Mouse (Mus musculus): Measurements from ENCODE around the gene Rps6kb1. TPM values are rescaled to one million over a fixed set of nuclear protein-coding genes. Genes with fewer than 3 reads are reported as not detected.

The Rps6kb1 gene
- 10 to 100 TPM; 36.8 to 43.3 TPM for total RNA-seq (2021)
- long read RNA-seq, experiment 1, full-length matches to known transcripts: 31 of 56 reads
- long read RNA-seq, experiment 1, partial matches to known transcripts: 3 of 56 reads
- long read RNA-seq, experiment 1, other reads (novel, unspliced or antisense): 22 of 56 reads
- long read RNA-seq, experiment 2, full-length matches to known transcripts: 41 of 64 reads
- long read RNA-seq, experiment 2, partial matches to known transcripts: 2 of 64 reads
- long read RNA-seq, experiment 2, other reads (novel, unspliced or antisense): 21 of 64 reads

DNA sequence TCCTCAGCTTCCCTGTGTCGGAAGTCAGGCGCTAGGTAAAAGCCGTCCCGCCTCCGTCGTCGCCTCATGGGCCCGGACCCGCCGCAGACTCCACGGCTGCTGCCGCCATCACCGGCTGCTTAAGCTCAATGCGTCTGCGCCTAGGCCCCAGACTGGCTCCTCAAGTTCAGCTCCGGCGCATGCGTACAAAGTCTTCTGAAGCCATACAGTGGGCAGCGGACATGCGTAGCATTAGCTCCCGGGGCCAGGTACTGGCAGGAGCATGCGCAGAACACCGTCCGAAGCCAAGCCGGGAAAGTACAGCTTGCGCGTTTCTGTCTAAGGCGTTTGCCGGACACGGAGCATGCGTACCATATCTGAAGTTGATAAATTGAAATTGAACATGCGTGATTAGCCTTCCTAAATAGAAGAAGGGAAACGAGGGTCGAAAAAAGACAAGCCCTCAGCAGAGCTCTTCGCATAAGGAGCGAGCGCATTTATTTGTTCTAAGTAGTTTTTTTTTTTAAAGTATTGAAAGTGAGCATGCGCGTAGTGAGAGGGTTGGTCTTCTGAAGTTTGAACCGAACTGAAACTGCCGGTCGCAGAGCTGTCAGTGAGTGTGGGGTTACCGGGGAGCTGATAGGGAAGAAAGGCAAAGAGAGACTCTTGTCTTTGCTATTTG lies at the start of gene Rps6kb1, which contains the start of gene Tubd1:
Rps6kb1 (minus strand) TSS at position 167 of the 661 bp plus-strand sequence.
Tubd1 (plus strand) TSS at position 353 of the 661 bp plus-strand sequence.
- peak; percentile 99 for DNase-seq

DNA sequence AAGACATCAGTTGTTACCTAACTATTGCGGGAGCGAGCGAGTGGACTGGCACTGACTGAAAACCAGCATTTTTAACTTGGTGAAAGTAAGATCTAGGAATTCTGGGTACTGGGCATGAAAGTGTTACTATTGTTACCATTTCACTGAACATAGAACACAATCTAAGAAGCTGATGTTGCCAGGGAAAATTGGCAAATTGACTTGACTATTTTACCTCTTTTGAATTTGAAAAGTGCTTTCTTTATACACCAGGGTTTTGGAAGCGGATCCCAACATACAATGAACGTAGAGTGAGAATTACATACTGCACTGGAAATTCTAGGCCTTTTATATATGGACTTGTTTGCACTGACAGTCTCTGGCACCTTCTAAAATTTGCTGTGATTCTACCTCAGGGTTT lies 48.8 kb upstream of the Rps6kb1 start:
- no peak for DNase-seq

DNA sequence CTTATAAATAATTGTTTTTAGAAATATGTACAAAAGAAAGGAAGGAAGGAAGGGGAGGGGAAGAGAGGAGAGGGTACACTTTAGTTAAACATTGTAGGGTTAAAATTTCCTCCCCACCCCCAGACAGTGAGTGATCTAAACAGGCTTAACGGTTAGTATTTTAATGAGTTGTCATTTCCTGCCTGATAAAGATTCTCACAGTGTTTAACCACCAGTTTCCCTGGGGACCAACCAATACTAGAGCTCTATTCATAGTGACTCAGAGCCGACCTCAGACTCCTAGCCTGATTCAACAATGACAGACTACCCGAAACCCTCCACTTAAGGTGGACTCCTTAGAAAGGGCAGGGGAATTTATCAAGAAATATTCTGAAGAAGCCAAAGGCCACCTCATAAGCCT lies 48.4 kb upstream of the Rps6kb1 start:
- DNase-seq: no peak

DNA sequence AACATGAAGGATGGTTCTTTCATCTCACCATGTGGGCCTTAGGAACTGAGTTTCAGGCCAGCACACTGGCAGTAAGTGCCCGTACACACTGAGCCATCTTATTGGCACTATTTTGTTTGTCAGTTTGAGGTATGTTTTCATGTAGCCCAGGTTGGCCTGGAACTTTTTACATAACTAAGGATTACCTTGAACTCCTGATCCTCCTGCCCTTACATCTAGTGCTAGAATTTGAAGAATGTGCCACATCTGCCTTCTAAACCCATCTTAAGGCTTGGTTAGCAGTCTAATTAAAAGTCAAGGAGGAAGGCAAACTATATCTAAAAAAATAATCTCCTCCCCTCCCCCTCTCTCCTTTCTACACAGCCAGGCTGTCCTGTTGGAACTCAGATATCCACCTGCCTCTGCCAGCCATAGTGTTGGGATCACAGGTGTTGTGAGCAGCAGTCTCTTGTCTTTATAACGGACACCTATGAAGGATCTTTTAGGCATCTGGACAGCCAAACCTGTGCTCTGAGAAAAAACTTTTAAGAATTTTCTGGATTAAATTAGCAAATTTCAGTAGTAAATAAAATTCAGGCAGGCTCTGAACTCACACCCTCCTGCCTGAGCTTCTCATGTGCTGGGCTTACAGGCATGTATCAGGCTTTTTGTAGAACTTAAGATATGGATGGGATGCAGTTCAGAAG lies 47.5 kb upstream of the Rps6kb1 start:
- DNase-seq: no peak

DNA sequence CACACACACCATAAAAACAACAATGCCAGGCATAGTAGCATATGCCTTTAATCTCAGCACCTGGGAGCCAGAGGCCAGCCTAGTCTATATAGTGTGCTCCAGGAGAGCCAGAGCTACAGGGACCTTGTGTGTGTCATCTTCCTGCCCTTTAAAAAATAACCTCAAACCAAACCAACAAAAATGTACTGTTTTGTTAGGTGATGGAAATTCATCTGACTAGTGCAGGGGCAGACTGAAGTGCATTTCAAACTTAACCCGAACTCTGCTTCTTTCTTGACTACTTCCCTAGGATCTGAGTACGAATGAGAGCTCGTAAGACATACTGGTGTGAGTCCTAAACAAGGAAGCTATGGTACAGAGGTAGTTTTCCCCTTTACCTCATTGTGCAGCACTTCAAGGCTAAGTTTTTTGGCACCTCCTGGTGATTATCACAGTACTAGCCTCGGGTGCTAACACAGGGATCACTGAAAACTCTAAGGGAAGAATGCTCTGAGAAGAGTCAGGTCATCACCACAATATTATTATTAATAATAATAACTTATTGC lies 46.8 kb upstream of the Rps6kb1 start:
- no peak for DNase-seq

DNA sequence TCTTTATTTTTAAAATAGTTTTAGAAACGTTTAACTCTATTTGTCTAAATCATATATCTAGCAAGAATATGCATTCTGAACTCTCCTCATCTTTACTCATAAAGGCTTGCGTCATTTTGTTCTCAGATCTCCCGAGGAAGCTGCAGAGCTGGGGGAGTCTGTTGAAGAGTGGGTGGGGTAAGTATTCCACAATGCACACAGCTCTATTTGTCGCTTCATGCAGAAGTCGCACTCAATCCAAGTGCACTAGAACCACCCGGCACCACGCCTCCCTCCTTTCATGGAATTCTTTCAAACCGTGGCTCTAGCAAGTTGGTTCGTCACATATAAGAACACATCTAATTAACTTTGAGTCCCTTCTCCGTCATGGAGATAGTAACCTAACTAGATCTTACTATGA lies 46.0 kb upstream of the Rps6kb1 start:
- DNase-seq: no peak

DNA sequence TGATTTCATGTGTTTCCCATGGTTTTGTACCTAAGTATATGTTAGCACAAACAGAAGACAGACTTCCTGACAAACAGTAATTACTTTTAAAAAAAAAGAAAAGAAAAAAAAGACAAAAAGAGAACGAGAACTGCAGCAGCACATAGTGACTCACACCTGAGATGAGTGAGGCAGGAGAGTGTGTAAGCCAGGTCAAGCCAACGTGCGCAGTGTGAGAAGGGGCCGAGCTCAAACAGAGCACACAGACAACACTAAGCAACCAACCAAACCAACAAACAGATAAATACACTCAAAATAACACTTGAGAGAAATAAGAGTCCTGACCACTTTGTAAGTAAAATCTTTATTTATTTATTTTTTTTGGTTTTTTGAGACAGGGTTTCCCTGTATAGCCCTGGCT lies 45.5 kb upstream of the Rps6kb1 start:
- no peak for DNase-seq

DNA sequence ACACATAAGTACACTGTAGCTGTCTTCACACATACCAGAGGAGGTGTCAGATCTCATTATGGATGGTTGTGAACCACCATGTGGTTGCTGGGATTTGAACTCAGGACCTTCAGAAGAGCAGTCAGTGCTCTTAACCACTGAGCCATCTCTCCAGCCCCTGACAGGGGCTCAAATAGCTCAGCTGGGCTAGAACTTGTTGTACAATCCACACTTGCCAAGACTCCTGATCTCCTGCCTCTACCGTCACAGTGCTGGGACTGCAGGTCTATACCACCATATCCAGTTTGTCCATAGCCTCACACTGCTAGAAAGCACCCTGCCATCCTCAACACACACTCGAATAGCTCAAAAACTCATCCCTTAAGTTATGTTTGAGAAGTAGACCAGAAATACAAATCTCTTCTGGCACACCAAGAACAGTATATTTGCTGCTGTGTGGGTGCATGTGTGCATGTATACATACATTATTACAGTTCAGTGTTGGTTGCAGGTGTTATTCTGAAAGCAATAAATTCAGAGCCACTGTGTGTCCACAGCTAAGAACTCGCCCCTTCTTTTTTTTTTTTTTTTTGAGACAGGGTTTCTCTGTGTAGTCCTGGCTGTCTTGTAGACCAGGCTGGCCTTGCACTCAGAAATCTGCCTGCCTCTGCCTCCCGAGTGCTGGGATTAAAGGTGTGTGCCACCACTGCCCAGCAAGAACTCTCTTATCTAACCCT lies 44.1 kb upstream of the Rps6kb1 start:
- no peak for DNase-seq

DNA sequence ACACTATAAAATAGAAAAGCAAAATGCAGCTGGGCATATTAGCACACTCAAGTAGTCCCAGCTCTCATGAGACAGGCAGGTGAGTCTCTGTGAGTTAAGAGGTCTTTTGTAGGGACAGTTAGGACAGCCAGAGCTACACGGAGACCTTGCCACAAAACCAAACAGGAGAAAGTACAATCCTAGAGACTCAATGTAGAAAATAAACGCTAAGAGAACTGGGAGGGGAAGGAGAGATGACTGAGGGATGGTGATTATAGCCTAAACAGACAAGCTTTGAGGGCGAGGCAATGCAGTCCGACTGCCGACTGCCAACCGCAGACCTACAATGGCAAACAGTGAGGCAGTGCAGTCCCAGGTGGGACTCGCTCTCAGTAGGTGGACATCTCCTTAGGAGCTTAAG lies 43.2 kb upstream of the Rps6kb1 start:
- DNase-seq: no peak

DNA sequence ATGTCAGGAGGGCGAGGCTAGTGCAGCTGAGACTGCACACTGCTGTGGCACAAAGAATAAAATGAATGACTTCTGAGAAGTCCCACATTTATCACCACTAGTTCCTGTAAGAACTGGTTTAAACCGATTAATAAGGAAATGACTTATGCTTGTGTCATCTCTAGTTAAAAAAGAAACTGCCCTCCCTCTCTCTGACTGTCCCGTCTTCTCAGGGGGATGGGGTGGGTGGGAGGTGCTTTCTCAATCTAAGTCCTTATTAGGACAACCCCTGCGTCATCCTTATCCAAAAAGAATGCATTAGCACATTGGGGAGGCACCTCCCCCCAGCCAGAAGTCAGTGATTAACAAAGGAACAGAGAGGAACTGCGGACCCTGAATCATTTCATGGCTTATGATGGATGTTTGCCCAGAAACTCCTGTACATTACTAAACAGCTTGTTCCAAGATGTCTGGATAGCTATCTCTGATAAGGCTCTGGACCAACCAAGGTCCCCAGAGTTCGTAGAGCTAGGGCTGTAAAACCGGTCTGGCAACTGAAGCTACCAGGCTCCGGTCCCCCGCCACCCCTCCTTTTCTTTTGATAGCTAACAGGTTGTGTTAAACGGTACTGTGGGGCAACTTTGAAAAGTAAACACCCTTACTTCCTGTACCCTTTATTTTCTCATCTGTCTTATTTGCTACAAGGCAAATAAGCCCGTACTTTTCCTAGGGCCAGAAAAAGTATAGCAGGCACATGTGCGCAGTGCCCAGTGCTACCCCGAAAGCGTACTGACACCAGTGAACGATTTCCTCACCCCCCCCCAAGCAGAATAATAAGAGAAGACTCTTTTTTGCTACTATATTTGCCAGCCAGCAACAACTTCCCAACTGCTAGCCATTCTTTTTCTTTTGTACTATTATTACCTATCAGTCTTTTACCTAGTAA lies 42.5 kb upstream of the Rps6kb1 start:
- DNase-seq: no peak

DNA sequence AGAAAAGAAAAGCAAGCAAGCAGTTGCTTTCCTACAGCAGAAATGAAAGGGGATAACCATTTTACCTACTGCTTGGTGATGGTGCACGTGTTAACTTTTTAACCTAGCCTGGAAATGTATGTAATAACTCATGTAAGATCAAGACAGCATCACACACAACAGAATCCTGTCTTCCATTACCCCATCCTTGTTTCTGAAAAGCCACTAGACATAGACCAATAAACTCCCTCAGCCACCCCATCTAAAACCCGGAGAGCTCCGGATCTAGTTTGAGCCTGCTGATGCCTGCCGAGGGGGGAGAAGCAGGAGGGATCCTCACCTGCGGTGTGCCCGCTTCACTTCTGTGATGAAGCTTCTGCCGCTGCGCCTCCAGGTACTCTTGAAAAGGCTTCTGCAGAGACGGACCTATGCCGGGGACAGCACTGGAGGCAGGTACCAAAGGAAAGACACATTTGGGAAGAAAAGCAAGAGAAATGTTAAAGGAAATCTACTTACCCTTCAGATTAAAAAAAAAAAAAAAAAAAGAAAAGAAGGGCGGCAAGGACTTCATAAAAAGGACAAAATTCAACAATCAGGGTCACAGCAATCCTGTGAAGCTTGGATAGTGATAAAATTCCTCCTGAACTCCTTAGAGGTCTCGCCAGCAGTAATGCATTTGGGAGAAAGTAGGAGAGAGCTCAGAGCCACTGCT lies 41.7 kb upstream of the Rps6kb1 start:
- no peak for DNase-seq

DNA sequence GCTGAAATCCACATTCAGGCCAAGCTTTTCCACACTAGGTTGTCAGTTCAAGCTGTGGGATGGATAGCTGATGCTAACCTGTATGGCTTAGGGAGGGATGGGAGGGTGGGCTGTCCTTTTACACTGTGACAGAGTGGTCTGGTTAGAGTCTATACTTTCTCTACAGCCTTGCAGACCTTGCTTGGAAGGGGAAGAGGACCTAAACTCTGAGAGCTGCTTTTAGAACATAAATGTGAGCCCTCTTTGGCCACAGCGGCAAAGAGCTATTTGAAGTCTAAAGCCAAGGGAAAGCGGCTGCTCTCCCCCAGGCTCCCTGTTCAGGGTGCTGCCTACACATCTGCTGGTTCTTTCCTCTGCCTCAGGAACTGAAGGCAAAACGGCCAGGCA lies 41.0 kb upstream of the Rps6kb1 start:
- no peak for DNase-seq

DNA sequence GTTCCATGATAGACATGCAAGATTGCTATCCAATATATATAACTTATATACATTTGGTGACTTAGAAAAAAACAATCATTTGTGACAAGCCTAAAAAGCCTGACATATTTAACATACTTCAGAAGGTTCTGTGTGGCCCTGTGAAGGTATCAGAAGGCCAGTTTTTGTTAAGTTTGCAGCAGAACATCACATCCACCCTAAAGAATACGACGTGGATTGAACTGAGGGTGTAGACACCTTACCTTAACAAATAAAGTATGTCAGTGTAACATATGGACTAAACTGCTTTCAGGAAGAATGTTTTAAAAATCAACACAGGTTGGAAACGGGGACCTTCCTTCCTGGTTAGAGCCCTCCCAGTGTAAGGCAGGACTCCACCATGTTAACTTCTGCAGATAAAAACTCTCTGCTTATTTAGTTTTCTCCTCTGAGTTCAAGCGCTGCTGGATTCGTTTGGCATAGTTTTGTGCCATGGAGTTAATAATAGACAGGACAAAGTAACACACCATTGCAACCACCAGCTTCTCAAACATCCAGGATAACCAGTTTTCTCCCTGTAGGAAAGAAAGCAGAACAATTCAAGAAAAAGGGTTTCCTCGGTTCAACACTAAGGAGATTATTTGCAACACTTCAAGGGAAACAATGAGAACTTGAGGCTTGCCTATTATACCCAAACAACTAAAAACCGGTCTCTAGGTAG lies 40.4 kb upstream of the Rps6kb1 start:
- DNase-seq: no peak

DNA sequence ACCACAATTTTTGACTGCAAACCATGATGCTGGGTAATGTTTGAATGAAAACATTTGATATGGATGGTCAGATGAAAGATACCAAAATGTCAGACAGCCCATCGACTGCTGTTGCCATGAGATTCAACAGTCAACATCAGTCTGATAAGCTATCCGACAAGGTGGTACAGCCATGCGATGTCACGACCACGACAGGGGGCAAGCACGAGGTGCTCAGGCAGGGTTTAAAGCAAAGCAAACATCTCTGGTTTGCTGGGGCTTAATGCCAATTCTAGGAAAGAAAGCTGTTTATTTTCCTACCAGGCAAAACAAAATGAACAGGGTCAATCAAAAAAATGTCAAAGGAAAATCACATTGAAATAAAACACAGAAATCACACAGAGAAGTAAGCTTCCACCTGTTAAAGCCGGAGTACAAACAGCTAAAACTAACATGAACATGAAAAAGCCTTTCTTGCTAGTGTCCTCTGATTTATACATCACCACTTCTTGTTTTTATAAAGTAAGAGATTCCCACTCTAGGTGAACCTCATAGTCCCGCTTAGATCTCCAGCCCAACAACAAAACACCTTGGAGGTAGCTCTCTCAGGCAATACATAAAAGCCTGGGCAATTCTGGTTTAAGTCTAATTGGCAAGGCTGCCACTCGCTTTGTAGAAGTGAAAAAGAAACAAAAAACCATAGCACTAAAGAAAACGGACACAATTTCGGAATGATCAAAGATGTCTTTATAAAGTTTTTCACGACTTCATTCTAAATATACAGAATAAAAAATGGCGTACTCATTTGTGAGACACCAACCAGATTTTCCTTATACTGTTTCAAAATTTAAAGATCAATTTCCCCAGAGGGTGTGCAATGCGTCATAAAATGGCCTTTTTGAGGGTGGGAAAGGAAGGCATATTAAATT lies 39.6 kb upstream of the Rps6kb1 start:
- DNase-seq: no peak

DNA sequence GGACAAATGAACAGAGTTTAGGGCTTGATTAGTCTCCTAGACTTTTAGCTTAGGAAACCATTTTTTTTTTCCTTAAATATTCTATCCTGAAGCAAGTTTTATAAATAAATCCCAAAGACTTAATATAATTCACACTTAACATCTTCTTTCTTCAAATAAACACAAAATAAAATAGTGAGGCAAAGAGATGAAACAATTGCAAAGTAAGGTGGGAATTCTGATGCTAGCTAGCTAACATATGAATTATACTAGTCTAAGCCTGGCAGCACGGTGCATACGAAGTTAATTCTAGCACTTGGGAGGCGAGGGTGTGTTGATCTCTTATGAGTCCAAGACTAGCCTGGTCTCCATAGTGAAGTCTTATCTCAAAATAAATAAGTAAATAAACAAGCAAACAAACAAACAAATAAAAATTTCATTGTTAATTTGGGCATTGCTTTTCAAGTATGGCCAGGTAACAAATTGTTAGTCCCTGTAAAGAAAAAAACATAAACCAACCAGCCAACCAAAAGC lies 38.8 kb upstream of the Rps6kb1 start:
- no peak for DNase-seq

DNA sequence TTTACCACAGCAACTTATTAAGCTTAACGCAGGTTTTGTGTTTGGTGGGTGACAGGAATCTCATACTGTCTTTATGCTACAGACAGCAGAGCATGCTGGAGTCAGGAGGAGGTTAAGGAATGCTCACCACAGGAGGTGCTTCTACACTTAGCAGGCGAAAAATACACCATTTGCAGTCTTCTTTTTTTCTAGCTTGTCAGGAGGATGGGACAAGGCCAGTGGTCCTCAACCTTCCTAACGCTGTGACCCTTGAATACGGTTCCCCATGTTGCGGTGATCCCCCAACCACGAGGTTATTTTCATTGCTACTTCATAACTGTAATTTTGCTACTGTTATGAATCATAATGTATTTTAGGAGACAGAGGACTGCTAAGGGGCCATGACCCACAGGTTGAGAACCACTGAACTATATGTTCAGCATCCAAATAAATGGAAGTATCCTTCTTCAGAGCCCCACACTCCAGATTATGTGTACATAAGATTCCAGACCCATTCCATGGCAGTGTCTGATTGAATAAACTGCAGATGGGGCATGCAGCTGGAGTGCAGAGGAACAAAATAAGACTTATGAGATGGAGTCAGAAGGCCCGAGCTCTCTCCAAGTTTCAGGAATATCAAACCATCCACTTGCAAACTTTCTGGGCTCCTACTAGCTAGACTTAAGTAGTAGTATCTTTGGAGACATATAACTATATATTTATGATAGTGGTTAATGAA lies 38.1 kb upstream of the Rps6kb1 start:
- no peak for DNase-seq

DNA sequence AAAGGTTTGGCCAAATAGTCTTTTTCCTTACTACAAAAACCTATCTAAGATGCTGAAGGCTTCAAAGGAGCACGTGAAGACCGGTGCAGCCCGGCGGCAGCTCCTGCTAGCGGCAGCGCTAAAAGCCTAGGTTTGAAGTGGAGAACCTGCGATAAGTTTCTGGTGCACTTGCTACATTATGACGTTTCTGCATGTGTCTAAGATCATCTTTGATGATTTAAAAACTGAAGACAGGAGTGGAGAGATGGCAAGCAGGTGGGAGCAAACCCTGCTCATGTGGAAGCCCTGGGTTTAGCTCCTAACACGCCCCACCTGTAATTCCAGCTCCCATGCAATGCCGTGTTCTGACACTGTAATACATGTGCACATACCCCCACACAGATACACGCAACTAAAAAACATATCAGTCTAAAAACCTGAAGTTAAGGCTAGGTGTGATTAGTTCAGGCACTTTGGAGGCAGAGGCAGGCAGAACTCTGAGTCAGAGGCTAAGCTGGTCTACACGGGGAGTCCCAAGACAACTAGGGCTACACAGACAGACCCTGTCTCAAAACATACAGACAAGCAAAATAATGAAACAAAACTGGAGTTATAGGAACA lies 37.4 kb upstream of the Rps6kb1 start:
- no peak for DNase-seq

Data from gastrocnemius, postnatal 10 days (tissue).